Mouse (Mus musculus) lung, embryonic 16.5 days (tissue): ENCODE results near the gene Nop56. TPM values are rescaled to one million over a fixed set of nuclear protein-coding genes. Genes with fewer than 3 reads are reported as not detected.

Source experiments
- polyA plus RNA-seq: library from polyadenylated mRNA; unstranded; fragments of >200 nt; fragmentation: Nextera tagmentation; extraction: Ambion mirVana; gene quantifications from 2 replicates; pipeline ENCODE4 v1.2.1, GENCODE M21; 2015

Nop56 gene
- polyA plus RNA-seq, 1 experiment from 2014 or later: 233 TPM

Other genes starting within 250 kb of the Nop56 start
- gene Tgm6, start 162.0 kb upstream of the Nop56 start, polyA plus RNA-seq: not detected in 2 replicates
- 609 TPM in 2 replicates for gene Snrpb, start 95.0 kb upstream of the Nop56 start, polyA plus RNA-seq
- not detected in 2 replicates for gene Tmc2, start 79.2 kb upstream of the Nop56 start, polyA plus RNA-seq
- 152 and 161 TPM in 2 replicates for gene Idh3b, start 10.1 kb downstream of the Nop56 start, polyA plus RNA-seq
- 0.96 and 0.97 TPM in 2 replicates for gene Ebf4, start 20.7 kb downstream of the Nop56 start, polyA plus RNA-seq
- gene Cpxm1, start 123.1 kb downstream of the Nop56 start, polyA plus RNA-seq: 62.2 and 65.8 TPM in 2 replicates
- gene Gm28372, start 130.8 kb downstream of the Nop56 start, polyA plus RNA-seq: not detected in 2 replicates
- 0.31 TPM in 1 of 2 replicates, not detected in the other for gene 1700020A23Rik, start 130.8 kb downstream of the Nop56 start, polyA plus RNA-seq
- not detected in 2 replicates for gene Tmem239, start 132.0 kb downstream of the Nop56 start, polyA plus RNA-seq
- gene Vps16, start 149.9 kb downstream of the Nop56 start, polyA plus RNA-seq: 84.3 and 84.5 TPM in 2 replicates
- gene Pced1a, start 150.3 kb downstream of the Nop56 start, polyA plus RNA-seq: 14.4 TPM in 2 replicates
- gene Ptpra, start 175.8 kb downstream of the Nop56 start, polyA plus RNA-seq: 68.0 and 68.3 TPM in 2 replicates